Mouse (Mus musculus) liver, embryonic 16.5 days (tissue): ENCODE measurements around the gene Capn2. TPM values are rescaled to one million over a fixed set of nuclear protein-coding genes. Genes with fewer than 3 reads are reported as not detected.

ENCODE experiments used
- ATAC-seq: fragments of 200-750 bp; cut with Nextera tagmentation; 2 replicates; pipeline ENCODE4 v1.8.0; 2017; ENCODE audit warnings: low read depth, mild to moderate bottlenecking, moderate number of reproducible peaks, moderate library complexity
- H3K27ac ChIP-seq: fragments of 300-500 bp; sonication (generic); 2 replicates; pipeline ENCODE4 v1.5.1; 2014; ENCODE audit warnings: mild to moderate bottlenecking, low read length
- H3K27me3 ChIP-seq: fragments of 300-500 bp; sonication (generic); 2 replicates; pipeline ENCODE4 v1.6.1; 2014; ENCODE audit warnings: low read depth, low read length, mixed read lengths; ENCODE audit not compliant: control insufficient read depth, insufficient read depth
- H3K36me3 ChIP-seq: fragments of 300-500 bp; sonication (generic); 2 replicates; pipeline ENCODE4 v1.6.1; 2014; ENCODE audit warnings: mild to moderate bottlenecking; ENCODE audit not compliant: control insufficient read depth, insufficient read depth
- H3K4me1 ChIP-seq: fragments of 300-500 bp; sonication (generic); 2 replicates; pipeline ENCODE4 v1.6.1; 2014; ENCODE audit warnings: low read depth, low read length, mixed read lengths; ENCODE audit not compliant: control insufficient read depth
- H3K4me2 ChIP-seq: fragments of 300-500 bp; sonication (generic); 2 replicates; pipeline ENCODE4 v1.6.1; 2014; ENCODE audit warnings: low read depth, low read length, mixed read lengths
- H3K4me3 ChIP-seq: fragments of 300-500 bp; sonication (generic); 2 replicates; pipeline ENCODE4 v1.5.1; 2014; ENCODE audit warnings: low read depth, mild to moderate bottlenecking, low read length
- H3K9ac ChIP-seq: fragments of 300-500 bp; sonication (generic); 2 replicates; pipeline ENCODE4 v1.6.1; 2014; ENCODE audit warnings: low read depth, low read length
- H3K9me3 ChIP-seq: fragments of 300-500 bp; sonication (generic); replicated peaks from 2 replicates; pipeline ENCODE4 v1.6.1; 2016; ENCODE audit warnings: low read length; ENCODE audit not compliant: control insufficient read depth
- WGBS: fragments of 180-500 bp; shearing (Covaris S2); extraction: QIAGEN DNeasy Blood & Tissue Kit; methylation state at CpG from one replicate; pipeline ENCODE4 v1.1.7; 2014; ENCODE audit not compliant: insufficient replicate concordance; 5-methylcytosine and 5-hydroxymethylcytosine counted together
- polyA plus RNA-seq: library from polyadenylated mRNA; unstranded; fragments of >200 nt; fragmentation: Nextera tagmentation; extraction: Ambion mirVana; gene quantifications from 2 replicates; pipeline ENCODE4 v1.2.1, GENCODE M21; 2015

Capn2 gene
- polyA plus RNA-seq, 1 experiment from 2014 or later = 27.4 TPM

DNA sequence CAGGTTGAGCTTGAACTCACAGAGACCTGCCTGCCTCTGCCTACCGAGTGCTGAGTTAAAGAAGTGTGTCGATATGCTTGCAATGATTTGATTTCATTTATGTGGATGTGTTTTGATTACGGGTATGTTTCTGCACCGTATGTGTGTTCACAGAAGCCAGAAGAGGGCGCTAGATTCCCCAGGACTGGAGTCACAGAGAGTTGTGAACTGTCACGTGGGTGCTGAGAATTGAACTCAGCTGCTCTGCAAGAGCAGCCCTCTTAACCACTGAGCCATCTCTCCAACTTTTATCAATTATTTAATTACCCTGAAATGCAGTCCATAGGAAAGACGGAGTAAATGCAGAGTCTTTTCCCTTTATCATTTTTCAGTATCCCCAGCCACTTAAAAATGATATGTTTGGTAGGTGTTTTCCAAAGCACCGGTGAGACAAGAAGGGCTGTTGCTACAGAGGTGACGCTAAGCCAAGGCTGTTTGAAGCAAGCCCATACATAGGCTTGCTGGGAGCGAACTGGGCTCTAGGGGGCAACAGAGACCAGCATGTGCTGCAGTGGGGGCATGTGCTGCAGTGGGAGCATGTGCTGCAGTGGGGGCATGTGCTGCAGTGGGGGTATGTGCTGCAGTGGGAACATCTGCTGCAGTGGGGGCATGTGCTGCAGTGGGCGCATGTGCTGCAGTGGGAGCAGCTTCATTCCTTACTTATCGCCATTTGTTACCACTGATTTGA lies 36.4 kb upstream of the Capn2 start:
- no peak for ATAC-seq
- Histone ChIP-seq H3K4me1 (no peaks in the 10 kb centered on the region), H3K9ac (no peak overlapping the region), H3K4me2 (no peak overlapping the region), H3K4me3 (no peak overlapping the region), H3K27ac (no peak overlapping the region), H3K36me3 (no peaks in the 10 kb centered on the region), H3K27me3 (no peaks in the 10 kb centered on the region), H3K9me3 (no peaks in the 10 kb centered on the region)
- 54% methylated on average over 12 of the region's 12 CpGs for WGBS

DNA sequence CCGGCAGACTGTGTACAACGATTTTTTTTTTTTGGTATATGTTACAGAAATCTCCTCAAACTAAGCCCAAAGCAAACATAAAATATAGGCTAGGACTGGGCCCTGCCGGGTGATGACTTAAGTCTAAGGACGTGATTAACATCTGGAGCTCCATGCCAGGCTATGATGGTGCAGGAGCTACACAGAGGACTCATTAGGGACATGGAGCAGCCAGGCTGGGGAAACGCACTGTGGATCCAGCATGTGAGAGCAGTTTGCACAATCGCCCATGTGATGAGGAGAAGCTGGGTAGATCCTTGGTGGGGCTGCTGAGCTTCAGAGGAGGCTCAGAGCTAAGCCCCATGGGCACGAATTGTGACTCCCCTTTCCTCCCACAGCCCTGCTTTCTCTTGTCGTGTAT lies 33.4 kb upstream of the Capn2 start:
- WGBS = 61% methylated on average over 8 of the region's 8 CpGs
- no peak for ATAC-seq
- H3K27ac ChIP-seq = no peak overlapping the region

DNA sequence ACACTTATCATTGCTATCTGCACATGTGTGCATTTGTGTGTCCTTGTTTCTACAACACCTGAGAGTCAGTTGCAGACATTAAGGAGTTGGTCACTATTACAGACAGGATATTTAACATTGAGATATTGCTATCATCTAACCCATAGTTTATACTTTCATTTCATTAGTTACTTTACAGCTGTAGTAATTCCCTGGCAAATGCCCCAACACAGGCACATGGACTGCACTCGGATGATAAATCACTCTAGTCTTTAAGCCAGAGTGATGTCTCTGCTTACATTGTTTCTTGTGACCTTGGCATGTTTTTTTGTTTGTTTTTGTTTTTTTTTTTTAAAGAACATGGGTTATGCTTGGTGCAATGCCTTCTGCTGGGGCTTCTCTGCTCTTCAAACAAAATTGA lies 26.5 kb upstream of the Capn2 start:
- WGBS = 48% methylated on average over 1 of the region's 1 CpGs

More for the DNA sequence above, 33.4 kb upstream of the Capn2 start:
- no peak overlapping the region for H3K9ac ChIP-seq
- no peak overlapping the region for H3K4me3 ChIP-seq
- no peaks in the 10 kb centered on the region for H3K9me3 ChIP-seq
- H3K4me1 ChIP-seq = no peaks in the 10 kb centered on the region
- H3K4me2 ChIP-seq = no peak overlapping the region
- H3K27me3 ChIP-seq = no peaks in the 10 kb centered on the region
- H3K36me3 ChIP-seq = no peaks in the 10 kb centered on the region

DNA sequence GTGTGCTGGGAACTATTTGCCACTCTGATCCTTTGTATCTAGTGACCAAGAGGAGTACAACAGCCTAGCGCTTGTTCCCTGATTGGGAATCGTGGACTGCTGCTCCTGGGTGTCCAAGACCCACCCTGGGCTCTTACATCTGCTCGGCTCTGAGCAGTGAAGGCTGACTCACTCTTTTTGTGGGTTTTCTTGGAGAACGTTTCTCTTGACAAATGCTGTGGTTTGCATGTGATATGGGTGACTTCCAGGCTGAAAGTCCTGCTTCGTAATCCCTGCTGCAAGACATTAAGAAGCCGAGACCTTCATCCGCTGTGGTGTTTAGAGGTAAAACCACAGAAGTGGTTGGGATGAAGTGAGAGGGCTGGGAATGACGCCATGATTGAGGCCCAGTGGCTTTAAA lies 25.7 kb upstream of the Capn2 start:
- Histone ChIP-seq H3K9ac (no peak overlapping the region), H3K4me3 (no peak overlapping the region), H3K4me2 (no peak overlapping the region), H3K9me3 (no peaks in the 10 kb centered on the region), H3K4me1 (peaks cover 2% of the 10 kb centered on the region; the same call in 1 of the 2 replicates), H3K36me3 (no peaks in the 10 kb centered on the region), H3K27me3 (no peaks in the 10 kb centered on the region), H3K27ac (no peak overlapping the region)
- 31% methylated on average over 8 of the region's 8 CpGs for WGBS
- no peak for ATAC-seq

More for the DNA sequence above, 26.5 kb upstream of the Capn2 start:
- Histone ChIP-seq H3K36me3 (no peaks in the 10 kb centered on the region), H3K4me2 (no peak overlapping the region), H3K27ac (no peak overlapping the region), H3K4me3 (no peak overlapping the region), H3K4me1 (peaks cover 2% of the 10 kb centered on the region; the same call in 1 of the 2 replicates), H3K9me3 (no peaks in the 10 kb centered on the region), H3K9ac (no peak overlapping the region), H3K27me3 (no peaks in the 10 kb centered on the region)
- ATAC-seq = no peak

DNA sequence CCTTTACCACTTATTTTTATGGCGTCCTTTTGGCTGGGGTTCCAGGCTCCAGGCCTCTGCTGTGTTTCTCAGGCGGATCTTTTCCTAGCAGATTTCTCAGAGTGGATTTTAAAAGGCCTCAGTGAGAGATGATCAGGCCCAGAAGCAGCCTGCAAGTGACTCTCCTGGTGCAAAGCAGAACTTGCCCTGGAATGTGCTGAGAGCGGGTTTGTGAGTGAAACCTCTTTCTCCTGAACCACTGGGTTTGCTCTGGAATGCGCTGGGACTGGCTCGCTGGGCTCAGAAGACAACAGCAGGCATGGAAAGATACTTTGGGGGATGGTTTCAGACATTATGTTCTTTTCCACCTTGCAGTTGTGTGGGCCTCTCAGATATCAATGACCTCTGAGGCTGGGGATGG lies 24.7 kb upstream of the Capn2 start:
- Histone ChIP-seq H3K27ac (no peak overlapping the region), H3K27me3 (no peaks in the 10 kb centered on the region), H3K9me3 (no peaks in the 10 kb centered on the region), H3K4me3 (no peak overlapping the region), H3K36me3 (no peaks in the 10 kb centered on the region), H3K4me2 (no peak overlapping the region), H3K9ac (no peak overlapping the region), H3K4me1 (peaks cover 2% of the 10 kb centered on the region; the same call in 1 of the 2 replicates)
- no peak for ATAC-seq
- WGBS = 53% methylated on average over 5 of the region's 5 CpGs

DNA sequence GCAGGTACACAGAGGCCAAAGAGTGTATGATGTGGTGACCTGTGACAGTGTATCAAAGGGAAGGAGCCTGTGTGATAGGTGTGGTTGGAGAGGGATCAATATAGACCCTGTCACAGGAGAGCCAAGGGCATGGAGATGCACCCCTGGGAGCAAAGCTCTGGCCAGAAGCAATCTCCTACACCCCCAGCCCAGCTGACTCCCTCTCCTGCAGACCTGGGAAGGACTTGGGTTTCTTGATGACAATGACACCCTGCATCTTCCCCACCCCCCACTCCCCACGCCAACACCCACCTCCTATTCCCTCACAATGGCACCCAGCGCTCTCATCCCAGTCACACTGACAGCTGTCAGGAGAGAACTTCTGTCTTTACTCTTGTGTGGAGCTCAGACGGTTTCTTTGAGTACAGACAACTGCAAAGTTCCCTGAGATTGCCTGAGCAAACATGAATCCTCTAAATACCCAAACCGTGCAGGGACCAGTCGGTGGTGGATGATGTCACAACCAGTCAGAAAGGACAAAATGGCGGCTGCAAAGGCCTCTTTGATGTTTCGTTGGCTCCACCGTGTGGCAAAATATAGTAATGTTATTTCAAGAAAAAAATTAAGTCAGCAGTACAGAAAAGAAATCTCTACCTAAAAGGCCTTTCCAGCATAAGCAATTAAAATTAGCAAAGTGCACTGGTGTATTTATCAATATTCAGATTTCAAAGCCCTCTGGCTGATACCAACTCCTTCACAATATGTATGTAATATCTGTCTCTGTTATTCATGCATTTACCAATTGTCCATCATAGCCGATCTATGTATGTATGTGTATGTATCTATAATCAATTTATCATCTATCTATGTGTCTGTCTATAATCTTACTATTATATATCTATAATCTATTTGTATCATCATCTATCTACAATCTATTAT lies 21.9 kb upstream of the Capn2 start:
- Histone ChIP-seq H3K27me3 (no peaks in the 10 kb centered on the region), H3K27ac (no peak overlapping the region), H3K4me1 (peaks cover 2% of the 10 kb centered on the region; the same call in 1 of the 2 replicates), H3K4me3 (peak overlapping the region; percentile 35), H3K9ac (peak overlapping the region; percentile 47), H3K4me2 (peak overlapping the region; percentile 57), H3K9me3 (no peaks in the 10 kb centered on the region), H3K36me3 (no peaks in the 10 kb centered on the region)
- ATAC-seq = peak; percentile 67
- WGBS = 17% methylated on average over 9 of the region's 9 CpGs

DNA sequence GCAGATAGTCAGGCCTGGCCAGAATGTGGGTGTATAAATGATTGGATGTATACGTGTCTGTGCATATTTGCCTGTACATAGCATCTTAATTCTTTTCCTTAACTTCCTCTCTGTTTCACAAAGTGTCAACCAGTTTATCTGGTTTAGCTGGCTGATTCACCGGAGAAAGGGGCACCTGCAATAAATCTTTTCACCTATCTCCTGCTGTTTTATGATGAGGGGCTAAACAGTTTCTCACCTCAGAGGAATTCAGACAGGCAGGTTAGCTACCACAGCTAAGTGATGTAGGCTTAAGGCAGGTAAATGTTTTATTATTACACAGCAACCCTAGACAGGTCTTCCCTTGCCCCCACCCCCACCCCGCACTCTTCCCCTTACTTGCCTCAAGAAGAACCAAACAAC lies 17.7 kb upstream of the Capn2 start:
- no peaks in the 10 kb centered on the region for H3K27me3 ChIP-seq
- H3K4me1 ChIP-seq = peaks cover 2% of the 10 kb centered on the region; the same call in 1 of the 2 replicates
- no peak overlapping the region for H3K27ac ChIP-seq
- no peak overlapping the region for H3K4me3 ChIP-seq
- no peak overlapping the region for H3K4me2 ChIP-seq
- no peak overlapping the region for H3K9ac ChIP-seq
- no peaks in the 10 kb centered on the region for H3K36me3 ChIP-seq
- WGBS = 66% methylated on average over 3 of the region's 3 CpGs
- no peak for ATAC-seq
- H3K9me3 ChIP-seq = no peaks in the 10 kb centered on the region

DNA sequence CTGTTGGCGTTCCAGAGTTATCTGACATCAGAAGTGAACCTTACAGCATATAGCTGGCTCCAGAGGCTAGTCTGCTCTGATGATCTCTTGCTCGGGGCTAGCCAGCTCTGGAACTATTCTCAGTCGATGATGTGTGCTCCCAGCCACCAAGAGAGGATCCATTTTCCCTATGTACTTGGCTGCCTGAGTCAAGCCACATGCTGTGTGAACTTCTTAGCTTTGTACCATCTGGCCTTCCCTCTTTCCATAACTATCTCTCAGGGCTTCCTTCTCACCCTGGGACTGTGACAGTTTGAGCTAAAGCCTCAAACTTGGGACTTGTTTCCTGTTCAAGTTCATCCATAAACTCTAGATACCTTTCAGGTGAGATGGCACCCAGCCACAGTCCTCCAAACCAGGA lies 16.2 kb upstream of the Capn2 start:
- H3K4me1 ChIP-seq = no peaks in the 10 kb centered on the region
- no peak overlapping the region for H3K4me2 ChIP-seq
- H3K9ac ChIP-seq = no peak overlapping the region
- 62% methylated on average over 3 of the region's 3 CpGs for whole genome bisulfite sequencing
- H3K9me3 ChIP-seq = no peaks in the 10 kb centered on the region
- H3K36me3 ChIP-seq = no peaks in the 10 kb centered on the region
- no peak overlapping the region for H3K27ac ChIP-seq
- H3K27me3 ChIP-seq = no peaks in the 10 kb centered on the region
- H3K4me3 ChIP-seq = no peak overlapping the region
- no peak for ATAC-seq
